Mouse (Mus musculus) lung, adult 2 months (tissue): ENCODE results near the gene Arl5c. TPM values are rescaled to one million over a fixed set of nuclear protein-coding genes. Genes with fewer than 3 reads are reported as not detected.

ENCODE experiments used
- DNase-seq: peaks from one replicate; pipeline ENCODE4 v3.0.0; 2022
- H3K4me1 ChIP-seq: fragments of 200-500 bp; 2 replicates; pipeline ENCODE4 v1.6.1; 2011; ENCODE audit warnings: low read length; ENCODE audit not compliant: control insufficient read depth, insufficient read depth
- H3K4me3 ChIP-seq: fragments of 200-500 bp; replicated peaks from 2 replicates; pipeline ENCODE3; 2011; ENCODE audit warnings: low read depth, mild to moderate bottlenecking, control low read depth, low read length; ENCODE audit errors: extremely low read depth
- CTCF ChIP-seq: fragments of 200-500 bp; IDR thresholded peaks from 2 replicates; pipeline ENCODE4 v1.5.1; 2011; ENCODE audit warnings: mild to moderate bottlenecking, low read length, control low read depth; ENCODE audit not compliant: insufficient read depth
- POLR2A ChIP-seq: fragments of 200-500 bp; IDR thresholded peaks from 2 replicates; pipeline ENCODE4 v1.6.1; 2011; ENCODE audit warnings: low read depth, mild to moderate bottlenecking, control low read depth, low read length, borderline replicate concordance; ENCODE audit errors: extremely low read depth
- WGBS: fragments of 180-500 bp; shearing (Covaris S2); methylation state at CpG from one replicate; pipeline ENCODE4 v1.1.7; 2018; 5-methylcytosine and 5-hydroxymethylcytosine counted together
- polyA plus RNA-seq: library from polyadenylated mRNA; depleted of rRNA; stranded (reverse); fragments of >200 nt; gene quantifications from 2 replicates; pipeline ENCODE4 v1.2.3, GENCODE M21; 2012

Arl5c gene
- polyA plus RNA-seq, 1 experiment = 5.1 TPM

DNA sequence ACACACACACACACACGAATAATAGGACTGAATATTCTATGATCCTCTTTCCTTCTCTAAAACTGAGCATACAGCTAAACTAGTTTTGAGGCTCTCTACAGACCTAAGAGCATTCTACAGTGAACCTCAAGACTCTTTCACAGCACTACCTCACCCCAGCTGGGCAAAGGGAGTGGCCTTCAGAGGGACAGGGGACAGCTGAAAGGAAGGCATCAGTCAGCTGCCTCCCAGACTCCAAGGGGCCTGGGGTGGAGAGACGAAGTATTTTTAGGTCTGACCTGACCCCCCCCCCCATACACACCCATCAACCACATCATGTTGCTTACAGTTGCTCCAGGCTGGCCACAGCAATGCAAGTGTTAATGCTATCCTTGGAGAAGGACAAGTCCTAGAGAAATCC is 25.1 kb upstream of the Arl5c start:
- H3K4me1 ChIP-seq = peaks cover 8% of the 10 kb centered on the region
- TF ChIP-seq POLR2A = no peak
- no peak for TF ChIP-seq CTCF
- H3K4me3 ChIP-seq = no peak overlapping the region
- 28% methylated on average over 2 of the region's 2 CpGs for WGBS
- DNase-seq = no peak

DNA sequence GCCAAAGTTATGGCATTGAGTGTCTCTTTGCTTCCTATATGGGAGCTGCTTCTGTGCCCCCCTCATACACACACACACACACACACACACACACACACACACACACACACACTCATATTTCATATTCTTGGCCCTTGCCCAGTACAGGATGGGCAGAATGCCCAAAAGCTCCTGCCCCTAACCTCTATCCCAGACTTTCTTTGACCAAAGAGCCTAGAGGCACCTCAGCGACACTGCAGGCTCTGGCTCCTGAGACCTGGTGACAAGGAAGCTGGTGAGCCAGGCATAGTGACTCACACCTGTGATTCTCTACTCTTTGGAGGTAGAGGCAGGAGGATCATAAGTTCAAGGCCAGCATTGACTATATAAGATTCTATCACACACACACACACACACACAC is 24.7 kb upstream of the Arl5c start:
- Histone ChIP-seq H3K4me3 (no peak overlapping the region), H3K4me1 (peaks cover 6% of the 10 kb centered on the region)
- DNase-seq = no peak
- TF ChIP-seq POLR2A (no peak), CTCF (no peak)
- 50% methylated on average over 1 of the region's 1 CpGs for WGBS

DNA sequence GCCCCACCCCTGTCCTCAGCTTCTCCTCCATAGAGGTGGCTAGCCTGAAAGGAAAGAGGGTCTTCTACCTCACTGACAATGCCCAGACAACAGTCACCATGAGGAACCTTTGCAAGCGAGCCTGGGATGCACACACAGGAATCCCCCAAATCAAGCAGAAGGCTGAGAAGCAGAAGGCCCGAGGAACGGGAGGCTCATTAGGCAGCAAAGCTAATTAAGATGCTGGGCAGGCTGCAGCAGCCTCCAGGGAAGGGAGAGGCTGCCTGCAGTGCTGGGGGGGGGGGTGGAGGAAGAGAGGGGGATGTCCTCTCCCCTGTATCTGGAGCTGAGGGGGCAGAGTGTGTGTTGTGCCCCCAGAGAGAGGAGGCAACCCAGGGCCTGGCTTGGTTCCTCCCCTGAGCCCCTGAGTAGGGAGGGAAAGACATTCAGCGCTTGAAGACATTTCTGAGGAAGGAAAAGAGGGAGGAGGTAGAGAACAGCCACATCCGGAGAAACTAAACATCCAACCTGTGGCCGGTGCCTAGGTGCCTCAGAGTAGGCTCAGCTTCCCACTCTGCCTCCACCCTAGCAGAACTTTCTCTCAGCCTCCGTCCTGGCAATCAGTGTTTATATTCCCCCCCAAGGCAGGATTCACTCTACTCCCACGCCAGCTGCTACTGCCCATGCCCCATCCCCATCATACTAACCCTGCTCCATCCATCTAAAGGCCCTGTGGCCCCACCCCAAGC is 24.1 kb upstream of the Arl5c start:
- TF ChIP-seq POLR2A = no peak
- TF ChIP-seq CTCF = no peak
- 49% methylated on average over 8 of the region's 8 CpGs for WGBS
- DNase-seq = no peak
- peaks cover 6% of the 10 kb centered on the region for H3K4me1 ChIP-seq
- no peak overlapping the region for H3K4me3 ChIP-seq

DNA sequence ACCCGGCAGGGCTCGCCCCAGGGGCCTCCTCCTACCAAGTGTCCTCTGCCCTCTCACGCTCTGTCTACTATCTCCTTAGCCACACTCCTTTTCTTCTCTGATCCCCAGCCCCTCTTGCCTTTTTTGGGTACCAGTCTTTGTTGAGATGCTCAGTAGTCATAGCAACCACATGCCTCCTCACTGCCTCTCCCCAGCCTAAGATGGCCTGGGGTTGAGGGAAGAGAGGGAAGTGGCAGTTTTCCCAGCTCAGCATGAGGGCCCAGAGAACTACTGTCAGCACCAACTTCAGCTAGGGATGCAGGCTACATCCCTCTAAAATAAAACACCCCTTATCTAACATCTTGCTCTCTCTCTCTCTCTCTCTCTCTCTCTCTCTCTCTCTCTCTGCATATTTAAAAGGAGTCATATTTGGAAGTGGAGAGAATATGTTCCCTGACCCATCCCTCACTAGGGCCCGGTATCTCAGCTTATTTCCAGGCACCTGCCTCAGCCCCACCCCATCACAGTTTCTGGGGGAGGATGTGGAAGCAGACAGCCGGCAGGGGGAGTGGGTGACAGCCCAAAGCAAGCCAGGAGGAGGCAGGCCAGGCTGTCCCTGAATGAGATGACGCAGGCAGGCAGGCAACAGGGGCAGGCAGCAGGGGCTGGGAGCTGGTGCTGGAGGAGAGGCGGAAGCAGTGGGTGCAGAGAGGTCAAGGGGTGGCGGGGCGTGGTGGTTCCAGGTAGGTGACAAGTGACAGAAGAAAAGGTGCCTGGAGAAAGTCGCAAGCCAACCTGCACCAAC is 23.1 kb upstream of the Arl5c start:
- H3K4me1 ChIP-seq = peaks cover 6% of the 10 kb centered on the region
- DNase-seq = no peak
- H3K4me3 ChIP-seq = no peak overlapping the region
- TF ChIP-seq POLR2A = no peak
- no peak for TF ChIP-seq CTCF
- WGBS = 46% methylated on average over 10 of the region's 10 CpGs

DNA sequence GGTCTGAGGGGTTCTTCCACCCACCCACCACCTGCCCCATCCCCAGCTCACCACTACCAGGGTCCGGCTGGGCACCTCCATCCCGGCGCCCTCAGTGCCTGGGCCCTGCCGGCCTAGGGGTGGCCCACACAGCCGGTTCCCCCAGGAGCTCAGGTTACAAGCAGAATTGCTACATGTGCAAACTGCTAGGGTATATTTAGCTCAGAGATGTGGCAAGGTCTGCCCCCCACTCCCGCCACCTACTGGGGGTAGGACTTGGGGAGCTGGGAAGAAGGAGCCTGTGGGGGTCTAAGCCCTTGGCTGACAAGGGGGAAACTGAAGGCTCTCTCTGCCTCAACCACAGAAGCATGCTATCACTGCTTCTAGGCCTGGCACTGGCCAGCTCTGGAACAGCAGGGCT is 22.2 kb upstream of the Arl5c start:
- TF ChIP-seq POLR2A = no peak
- TF ChIP-seq CTCF = no peak
- no peak overlapping the region for H3K4me3 ChIP-seq
- peaks cover 6% of the 10 kb centered on the region for H3K4me1 ChIP-seq
- no peak for DNase-seq
- WGBS = 75% methylated on average over 6 of the region's 6 CpGs

DNA sequence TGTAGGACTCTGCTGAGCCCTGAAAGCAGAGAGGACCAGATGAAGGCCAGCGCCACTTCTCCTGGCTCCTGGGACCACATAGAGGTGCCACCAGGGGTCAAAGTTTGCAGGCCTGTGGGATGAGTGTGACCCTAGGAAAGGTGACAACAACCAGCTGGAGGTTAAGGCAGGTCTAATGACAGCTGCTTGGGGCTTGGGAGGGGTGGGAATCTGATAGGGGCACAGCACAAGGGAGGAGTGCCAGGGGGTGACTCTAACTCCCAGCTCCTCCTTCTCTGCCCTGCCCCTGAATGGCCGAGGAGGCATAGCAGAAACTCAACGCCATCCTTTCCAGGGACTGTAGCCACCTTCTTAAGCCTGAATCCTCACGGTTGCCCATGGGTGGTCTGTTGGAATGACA is 20.8 kb upstream of the Arl5c start:
- H3K4me1 ChIP-seq = peaks cover 4% of the 10 kb centered on the region; the same call in 1 of the 2 replicates
- no peak for DNase-seq
- TF ChIP-seq CTCF (no peak), POLR2A (no peak)
- 83% methylated on average over 4 of the region's 4 CpGs for WGBS
- H3K4me3 ChIP-seq = no peak overlapping the region

DNA sequence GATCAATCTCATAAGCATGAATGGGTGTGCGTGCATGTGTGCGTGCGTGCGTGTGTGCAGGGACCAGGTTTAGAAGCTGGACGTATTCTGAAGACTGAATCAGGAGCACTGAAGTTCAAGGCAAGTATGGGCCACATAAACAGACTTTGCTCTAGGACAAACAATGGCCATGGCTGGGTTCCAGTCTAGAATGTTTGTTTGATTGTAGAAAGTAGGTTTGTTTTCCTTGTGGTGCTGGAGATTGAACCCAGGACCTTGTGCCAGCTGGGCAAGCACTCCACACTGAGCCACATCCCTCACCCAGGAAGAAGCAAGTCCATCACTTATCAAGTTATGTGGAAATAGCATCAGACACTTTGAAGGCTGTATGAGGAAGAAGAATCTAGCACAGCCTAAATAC is 20.2 kb upstream of the Arl5c start:
- WGBS = 68% methylated on average over 5 of the region's 5 CpGs
- H3K4me3 ChIP-seq = no peak overlapping the region
- H3K4me1 ChIP-seq = no peaks in the 10 kb centered on the region
- TF ChIP-seq POLR2A = no peak
- no peak for DNase-seq

DNA sequence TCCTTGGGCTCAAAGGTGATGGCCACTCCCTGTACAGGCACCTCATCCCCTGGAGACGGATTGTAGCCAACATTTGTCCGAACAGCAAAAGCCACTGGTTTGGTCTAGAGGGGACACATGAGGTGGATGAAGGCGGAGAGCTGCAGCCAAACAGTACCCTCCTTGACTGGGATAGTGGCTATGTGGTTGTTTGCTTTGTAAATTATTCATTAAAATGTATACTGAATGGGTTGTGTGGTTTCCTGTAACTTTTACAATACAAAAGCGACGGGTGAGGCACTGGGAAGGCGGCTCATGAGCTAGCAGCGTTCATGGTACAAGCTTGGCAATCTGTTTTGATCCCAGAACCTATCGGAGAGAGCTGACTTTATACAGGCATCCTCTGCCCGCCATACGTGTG is 16.9 kb upstream of the Arl5c start:
- 85% methylated on average over 10 of the region's 10 CpGs for WGBS
- TF ChIP-seq CTCF = no peak
- TF ChIP-seq POLR2A = no peak
- DNase-seq = no peak
- no peak overlapping the region for H3K4me3 ChIP-seq
- H3K4me1 ChIP-seq = no peaks in the 10 kb centered on the region

DNA sequence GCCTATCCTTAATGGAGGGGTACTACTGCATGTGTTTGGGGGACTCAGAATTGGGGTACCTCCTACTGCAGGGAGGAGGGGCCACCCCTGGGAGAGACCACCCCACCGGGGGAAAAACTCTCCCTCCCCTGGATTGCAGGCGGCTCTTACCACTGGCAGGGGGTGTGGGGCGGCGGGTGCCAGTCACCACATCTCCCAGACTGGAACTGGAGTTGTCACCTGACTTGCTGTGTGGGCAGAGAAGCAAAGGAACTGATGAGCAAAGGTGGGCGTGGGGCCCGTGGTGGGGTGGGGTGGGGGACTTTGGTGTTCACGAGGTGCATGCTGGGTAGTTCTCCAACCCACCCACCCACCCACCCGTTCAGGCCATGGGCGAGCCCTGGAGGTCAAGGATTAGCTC is 15.7 kb upstream of the Arl5c start:
- Histone ChIP-seq H3K4me3 (no peak overlapping the region), H3K4me1 (no peaks in the 10 kb centered on the region)
- no peak for DNase-seq
- 71% methylated on average over 9 of the region's 9 CpGs for WGBS
- TF ChIP-seq POLR2A (no peak), CTCF (no peak)

DNA sequence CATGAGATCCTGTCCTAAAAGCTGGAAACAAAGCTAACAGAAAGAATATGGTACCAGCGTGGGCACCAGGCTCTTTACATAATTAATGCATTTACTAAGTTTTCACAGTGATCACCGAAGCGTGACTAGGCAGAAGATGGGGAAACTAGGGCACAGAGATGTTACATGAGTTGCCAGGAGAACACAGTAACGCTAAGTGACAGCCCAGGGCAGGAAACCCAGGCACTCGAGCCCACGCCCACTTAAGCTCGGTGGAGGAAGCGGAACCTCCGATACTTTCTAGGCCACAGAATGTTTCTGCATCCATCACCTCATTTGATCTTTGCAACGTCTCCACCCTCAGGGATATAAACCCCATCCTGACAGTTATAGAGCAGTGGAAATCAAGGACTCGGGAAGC is 12.1 kb upstream of the Arl5c start:
- DNase-seq = no peak
- 63% methylated on average over 11 of the region's 11 CpGs for WGBS
- Histone ChIP-seq H3K4me3 (no peak overlapping the region), H3K4me1 (no peaks in the 10 kb centered on the region; the same call in 1 of the 2 replicates)
- no peak for TF ChIP-seq CTCF
